Mouse (Mus musculus): ENCODE measurements around the gene Pakap. TPM values are rescaled to one million over a fixed set of nuclear protein-coding genes. Genes with fewer than 3 reads are reported as not detected.

The Pakap gene
- polyA plus RNA-seq, 1 experiment, result not detected

- TF ChIP-seq POLR2A (IDR thresholded peaks at IDR 0.05; ENCODE audit: insufficient read depth, low read depth, low read length) (no peak), CTCF (IDR thresholded peaks at IDR 0.05; ENCODE audit: insufficient read depth, low read depth, low read length) (no peak)
- Histone ChIP-seq H3K4me1 (ENCODE audit: control insufficient read depth, insufficient read depth, low read length) (peaks cover 7% of the 10 kb centered on the region; the same call in 1 of the 2 replicates), H3K27ac (ENCODE audit: insufficient read depth, low read depth, low read length) (no peak overlapping the region), H3K4me3 (ENCODE audit: insufficient read depth, low read depth, low read length) (no peak overlapping the region)
- WGBS, result 52% methylated on average over 1 of the region's 1 CpGs
Observed at GRCm38 (mm10) chr4:57841911-57842310, 273.9 kb downstream of the Pakap start.

GRCm38 (mm10) chr4:57842472-57843305 is 274.7 kb downstream of the Pakap start:
- 92% methylated on average over 11 of the region's 11 CpGs for WGBS

GRCm38 (mm10) chr4:57845031-57845431 is 277.1 kb downstream of the Pakap start:
- Histone ChIP-seq H3K4me3 (ENCODE audit: insufficient read depth, low read depth, low read length) (peak overlapping the region; percentile 25), H3K27ac (ENCODE audit: insufficient read depth, low read depth, low read length) (0 out of 2 replicates have a peak overlapping the region, but pooled peaks have one; percentile 16), H3K4me1 (ENCODE audit: control insufficient read depth, insufficient read depth, low read length) (peaks cover 7% of the 10 kb centered on the region; the same call in 1 of the 2 replicates)
- WGBS, result 50% methylated on average over 10 of the region's 10 CpGs
- TF ChIP-seq CTCF (IDR thresholded peaks at IDR 0.05; ENCODE audit: insufficient read depth, low read depth, low read length) (no peak), POLR2A (IDR thresholded peaks at IDR 0.05; ENCODE audit: insufficient read depth, low read depth, low read length) (no peak)

More at GRCm38 (mm10) chr4:57842472-57843305, 274.7 kb downstream of the Pakap start:
- TF ChIP-seq POLR2A (IDR thresholded peaks at IDR 0.05; ENCODE audit: insufficient read depth, low read depth, low read length) (no peak), CTCF (IDR thresholded peaks at IDR 0.05; ENCODE audit: insufficient read depth, low read depth, low read length) (no peak)
- H3K4me3 ChIP-seq (ENCODE audit: insufficient read depth, low read depth, low read length), result no peak overlapping the region
- H3K27ac ChIP-seq (ENCODE audit: insufficient read depth, low read depth, low read length), result no peak overlapping the region
- H3K4me1 ChIP-seq (ENCODE audit: control insufficient read depth, insufficient read depth, low read length), result peaks cover 7% of the 10 kb centered on the region; the same call in 1 of the 2 replicates

GRCm38 (mm10) chr4:57845541-57846210 is 277.7 kb downstream of the Pakap start:
- H3K4me3 ChIP-seq (ENCODE audit: insufficient read depth, low read depth, low read length), result peak overlapping the region; percentile 25; the same call in 1 of the 2 replicates
- TF ChIP-seq POLR2A (IDR thresholded peaks at IDR 0.05; ENCODE audit: insufficient read depth, low read depth, low read length) (no peak), CTCF (IDR thresholded peaks at IDR 0.05; ENCODE audit: insufficient read depth, low read depth, low read length) (no peak)
- peak overlapping the region; percentile 61; the same call in 1 of the 2 replicates for H3K27ac ChIP-seq (ENCODE audit: insufficient read depth, low read depth, low read length)
- H3K4me1 ChIP-seq (ENCODE audit: control insufficient read depth, insufficient read depth, low read length), result peaks cover 7% of the 10 kb centered on the region; the same call in 1 of the 2 replicates
- 62% methylated on average over 12 of the region's 12 CpGs for WGBS

- 60% methylated on average over 12 of the region's 12 CpGs for WGBS
- no peak for TF ChIP-seq CTCF (IDR thresholded peaks at IDR 0.05; ENCODE audit: insufficient read depth, low read depth, low read length)
- TF ChIP-seq POLR2A (IDR thresholded peaks at IDR 0.05; ENCODE audit: insufficient read depth, low read depth, low read length), result no peak
- peak overlapping the region; percentile 0; the same call in 1 of the 2 replicates for H3K4me3 ChIP-seq (ENCODE audit: insufficient read depth, low read depth, low read length)
- peak overlapping the region; percentile 61; the same call in 1 of the 2 replicates for H3K27ac ChIP-seq (ENCODE audit: insufficient read depth, low read depth, low read length)
- peaks cover 11% of the 10 kb centered on the region for H3K4me1 ChIP-seq (ENCODE audit: control insufficient read depth, insufficient read depth, low read length)
Observed at GRCm38 (mm10) chr4:57846381-57846990, 278.5 kb downstream of the Pakap start.

GRCm38 (mm10) chr4:57846991-57847422 is 279.0 kb downstream of the Pakap start:
- H3K4me1 ChIP-seq (ENCODE audit: control insufficient read depth, insufficient read depth, low read length), result peaks cover 11% of the 10 kb centered on the region
- no peak for TF ChIP-seq POLR2A (IDR thresholded peaks at IDR 0.05; ENCODE audit: insufficient read depth, low read depth, low read length)
- TF ChIP-seq CTCF (IDR thresholded peaks at IDR 0.05; ENCODE audit: insufficient read depth, low read depth, low read length), result no peak
- 0 out of 2 replicates have a peak overlapping the region, but pooled peaks have one; percentile 17 for H3K27ac ChIP-seq (ENCODE audit: insufficient read depth, low read depth, low read length)
- 63% methylated on average over 8 of the region's 8 CpGs for WGBS
- H3K4me3 ChIP-seq (ENCODE audit: insufficient read depth, low read depth, low read length), result peak overlapping the region; percentile 0; the same call in 1 of the 2 replicates

GRCm38 (mm10) chr4:57847676-57848075 is 279.7 kb downstream of the Pakap start:
- no peak for TF ChIP-seq CTCF (IDR thresholded peaks at IDR 0.05; ENCODE audit: insufficient read depth, low read depth, low read length)
- 0 out of 2 replicates have a peak overlapping the region, but pooled peaks have one; percentile 17 for H3K27ac ChIP-seq (ENCODE audit: insufficient read depth, low read depth, low read length)
- 83% methylated on average over 3 of the region's 3 CpGs for WGBS
- H3K4me3 ChIP-seq (ENCODE audit: insufficient read depth, low read depth, low read length), result no peak overlapping the region
- H3K4me1 ChIP-seq (ENCODE audit: control insufficient read depth, insufficient read depth, low read length), result peaks cover 14% of the 10 kb centered on the region

- Histone ChIP-seq H3K4me3 (ENCODE audit: insufficient read depth, low read depth, low read length) (no peak overlapping the region), H3K4me1 (ENCODE audit: control insufficient read depth, insufficient read depth, low read length) (peaks cover 15% of the 10 kb centered on the region), H3K27ac (ENCODE audit: insufficient read depth, low read depth, low read length) (no peak overlapping the region)
- TF ChIP-seq POLR2A (IDR thresholded peaks at IDR 0.05; ENCODE audit: insufficient read depth, low read depth, low read length) (no peak), CTCF (IDR thresholded peaks at IDR 0.05; ENCODE audit: insufficient read depth, low read depth, low read length) (no peak)
- 86% methylated on average over 6 of the region's 6 CpGs for WGBS
Observed at GRCm38 (mm10) chr4:57849465-57849864, 281.5 kb downstream of the Pakap start.
